Mouse (Mus musculus) bone marrow, adult 2 months (tissue): ENCODE data around the gene Defb28.
A peak's percentile ranks its signal among the peaks of the same experiment; 100 is the strongest.

Source experiments
- CTCF ChIP-seq: fragments of 200-500 bp; IDR thresholded peaks from 2 replicates; pipeline ENCODE4 v1.5.1; 2011; ENCODE audit warnings: low read length, control low read depth; ENCODE audit not compliant: control insufficient read depth, insufficient read depth
- POLR2A ChIP-seq: fragments of 200-500 bp; IDR thresholded peaks from 2 replicates; pipeline ENCODE4 v1.6.1; 2011; ENCODE audit warnings: low read depth, mild to moderate bottlenecking, control low read depth, low read length, borderline replicate concordance; ENCODE audit not compliant: control insufficient read depth

DNA sequence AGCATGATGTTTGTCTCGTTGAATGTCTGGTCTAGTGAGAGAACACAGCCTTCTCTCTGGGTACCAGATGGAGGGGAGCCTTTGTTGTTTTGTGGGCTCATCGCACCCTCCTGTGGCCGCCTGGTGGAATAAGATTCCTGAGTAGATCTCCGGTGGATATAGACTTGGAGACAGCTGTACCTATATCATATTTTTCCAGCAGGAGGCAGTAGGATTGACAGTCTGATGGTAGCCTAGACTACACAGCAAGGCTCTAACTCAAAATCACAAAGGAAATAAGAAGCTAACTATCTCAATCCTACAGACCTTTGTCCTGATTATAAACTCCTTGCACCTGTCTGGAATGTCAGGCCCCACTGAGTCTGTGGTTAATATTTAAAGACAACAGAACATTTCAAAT lies 26.6 kb downstream of the Defb28 start:
- TF ChIP-seq POLR2A (no peak), CTCF (peak; percentile 6; the same call in 1 of the 2 replicates)
